Mouse (Mus musculus): ENCODE results near the gene Dnajc17. TPM values are rescaled to one million over a fixed set of nuclear protein-coding genes. Genes with fewer than 3 reads are reported as not detected.

Gene Dnajc17
- 8.8 and 9.4 TPM in 2 replicates for polyA plus RNA-seq (2015; fragmentation: Nextera tagmentation; extraction: Ambion mirVana)

GRCm38 (mm10) chr2:119208344-119209175 lies at the start of gene Dnajc17, which contains the start of gene Zfyve19:
Gene Dnajc17 (minus strand): TSS chr2:119208795.
Gene Zfyve19 (plus strand): TSS chr2:119208617.
- Histone ChIP-seq H3K27me3 (replicated peaks; ENCODE audit: control insufficient read depth, insufficient read depth, low read length) (no peaks in the 10 kb centered on the region), H3K9me3 (ENCODE audit: control insufficient read depth) (no peaks in the 10 kb centered on the region), H3K36me3 (ENCODE audit: control insufficient read depth, insufficient read depth) (peaks cover 30% of the 10 kb centered on the region), H3K4me2 (replicated peaks; ENCODE audit: low read depth) (peak within 1 kb of the TSS; percentile 68), H3K9ac (ENCODE audit: low read depth, low read length) (peak within 1 kb of the TSS; percentile 64), H3K4me1 (replicated peaks; ENCODE audit: control insufficient read depth, insufficient read depth, low read length) (peaks cover 4% of the 10 kb centered on the region; the same call in 1 of the 2 replicates), H3K4me3 (ENCODE audit: low read depth, low read length) (peak within 1 kb of the TSS; percentile 68), H3K27ac (ENCODE audit: low read depth, low read length) (peak within 1 kb of the TSS; percentile 85)
- under 1% methylated on average over 51 of the region's 51 CpGs for WGBS
- TF ChIP-seq CTCF (IDR thresholded peaks at IDR 0.05; ENCODE audit: low read depth) = peak; percentile 23; the same call in 1 of the 2 replicates
- peak; percentile 98 for ATAC-seq

- no peak overlapping the region for H3K4me3 ChIP-seq (ENCODE audit: low read depth, low read length)
- no peak overlapping the region for H3K9ac ChIP-seq (ENCODE audit: low read depth, low read length)
- ATAC-seq = no peak
- H3K9me3 ChIP-seq (ENCODE audit: control insufficient read depth) = no peaks in the 10 kb centered on the region
- no peak overlapping the region for H3K4me2 ChIP-seq (replicated peaks; ENCODE audit: low read depth)
- H3K27me3 ChIP-seq (replicated peaks; ENCODE audit: control insufficient read depth, insufficient read depth, low read length) = peaks cover 3% of the 10 kb centered on the region
- WGBS = 27% methylated on average over 7 of the region's 7 CpGs
- no peaks in the 10 kb centered on the region for H3K36me3 ChIP-seq (ENCODE audit: control insufficient read depth, insufficient read depth)
- TF ChIP-seq CTCF (IDR thresholded peaks at IDR 0.05; ENCODE audit: low read depth) = no peak
- peaks cover 4% of the 10 kb centered on the region; the same call in 1 of the 2 replicates for H3K4me1 ChIP-seq (replicated peaks; ENCODE audit: control insufficient read depth, insufficient read depth, low read length)
- no peak overlapping the region for H3K27ac ChIP-seq (ENCODE audit: low read depth, low read length)
These were observed 46.4 kb upstream of the Dnajc17 start for GRCm38 (mm10) chr2:119254976-119255375.

DNA sequence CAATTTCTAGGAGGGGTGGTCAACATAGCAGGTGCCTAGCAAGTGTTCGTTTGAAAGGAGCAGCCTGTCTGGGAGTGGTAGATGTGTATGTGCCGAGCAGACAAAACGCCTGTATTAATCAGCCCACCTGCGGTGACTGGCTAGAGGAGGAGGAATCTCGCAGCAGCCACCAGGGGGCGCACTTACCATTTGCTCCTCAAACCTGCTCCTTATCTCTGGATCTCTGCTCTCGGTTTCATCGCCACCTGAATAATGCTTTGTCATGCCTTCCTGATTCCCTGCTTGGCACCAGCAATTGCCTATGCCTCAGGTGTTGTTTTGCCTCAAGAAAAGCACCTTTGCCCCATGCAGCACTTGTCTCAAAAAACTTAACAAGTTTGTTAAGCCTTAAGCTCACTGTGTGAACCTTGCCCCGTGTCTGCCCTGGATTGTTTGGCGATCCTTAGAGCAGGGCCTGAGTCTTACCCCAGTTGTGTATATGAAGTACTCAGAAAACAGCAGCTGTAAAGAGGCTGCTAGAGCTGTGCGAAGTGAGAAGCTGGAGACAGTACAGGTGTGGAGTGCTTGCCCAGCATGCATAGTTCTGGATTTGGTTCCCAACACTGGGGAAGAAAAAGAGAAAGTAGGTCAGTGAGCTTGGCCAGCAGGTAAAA lies 42.4 kb upstream of the Dnajc17 start:
- peak overlapping the region; percentile 17 for H3K4me2 ChIP-seq (replicated peaks; ENCODE audit: low read depth)

GRCm38 (mm10) chr2:119250377-119250776 lies 41.8 kb upstream of the Dnajc17 start:
- peaks cover 3% of the 10 kb centered on the region for H3K27me3 ChIP-seq (replicated peaks; ENCODE audit: control insufficient read depth, insufficient read depth, low read length)
- no peak overlapping the region for H3K27ac ChIP-seq (ENCODE audit: low read depth, low read length)
- no peak overlapping the region for H3K9ac ChIP-seq (ENCODE audit: low read depth, low read length)
- no peaks in the 10 kb centered on the region for H3K9me3 ChIP-seq (ENCODE audit: control insufficient read depth)
- H3K4me1 ChIP-seq (replicated peaks; ENCODE audit: control insufficient read depth, insufficient read depth, low read length) = peaks cover 7% of the 10 kb centered on the region; the same call in 1 of the 2 replicates
- 46% methylated on average over 5 of the region's 5 CpGs for WGBS
- H3K4me3 ChIP-seq (ENCODE audit: low read depth, low read length) = no peak overlapping the region
- H3K36me3 ChIP-seq (ENCODE audit: control insufficient read depth, insufficient read depth) = peaks cover 19% of the 10 kb centered on the region; the same call in 1 of the 2 replicates
- no peak for TF ChIP-seq CTCF (IDR thresholded peaks at IDR 0.05; ENCODE audit: low read depth)
- H3K4me2 ChIP-seq (replicated peaks; ENCODE audit: low read depth) = 0 out of 2 replicates have a peak overlapping the region, but pooled peaks have one; percentile 1
- peak; percentile 8 for ATAC-seq

More for the DNA sequence above, 42.4 kb upstream of the Dnajc17 start:
- peak; percentile 95 for TF ChIP-seq CTCF (IDR thresholded peaks at IDR 0.05; ENCODE audit: low read depth)
- Histone ChIP-seq H3K36me3 (ENCODE audit: control insufficient read depth, insufficient read depth) (peaks cover 14% of the 10 kb centered on the region; the same call in 1 of the 2 replicates), H3K9ac (ENCODE audit: low read depth, low read length) (no peak overlapping the region), H3K4me1 (replicated peaks; ENCODE audit: control insufficient read depth, insufficient read depth, low read length) (peaks cover 7% of the 10 kb centered on the region; the same call in 1 of the 2 replicates), H3K9me3 (ENCODE audit: control insufficient read depth) (no peaks in the 10 kb centered on the region), H3K4me3 (ENCODE audit: low read depth, low read length) (no peak overlapping the region), H3K27me3 (replicated peaks; ENCODE audit: control insufficient read depth, insufficient read depth, low read length) (peaks cover 3% of the 10 kb centered on the region), H3K27ac (ENCODE audit: low read depth, low read length) (peak overlapping the region; percentile 57)
- ATAC-seq = peak; percentile 83
- WGBS = 5% methylated on average over 11 of the region's 11 CpGs

GRCm38 (mm10) chr2:119249592-119250061 lies 41.0 kb upstream of the Dnajc17 start:
- TF ChIP-seq CTCF (IDR thresholded peaks at IDR 0.05; ENCODE audit: low read depth) = peak; percentile 24; the same call in 1 of the 2 replicates
- peaks cover 7% of the 10 kb centered on the region; the same call in 1 of the 2 replicates for H3K4me1 ChIP-seq (replicated peaks; ENCODE audit: control insufficient read depth, insufficient read depth, low read length)
- H3K4me3 ChIP-seq (ENCODE audit: low read depth, low read length) = no peak overlapping the region
- ATAC-seq = peak; percentile 17; the same call in 1 of the 2 replicates
- H3K27ac ChIP-seq (ENCODE audit: low read depth, low read length) = peak overlapping the region; percentile 50; the same call in 1 of the 2 replicates
- WGBS = 36% methylated on average over 4 of the region's 4 CpGs
- H3K36me3 ChIP-seq (ENCODE audit: control insufficient read depth, insufficient read depth) = peaks cover 23% of the 10 kb centered on the region; the same call in 1 of the 2 replicates
- H3K27me3 ChIP-seq (replicated peaks; ENCODE audit: control insufficient read depth, insufficient read depth, low read length) = peaks cover 3% of the 10 kb centered on the region; the same call in 1 of the 2 replicates
- no peak overlapping the region for H3K9ac ChIP-seq (ENCODE audit: low read depth, low read length)
- H3K4me2 ChIP-seq (replicated peaks; ENCODE audit: low read depth) = no peak overlapping the region
- H3K9me3 ChIP-seq (ENCODE audit: control insufficient read depth) = no peaks in the 10 kb centered on the region
